Mouse (Mus musculus): ENCODE results near the gene Scn9a.

- no peak for TF ChIP-seq CTCF (IDR thresholded peaks at IDR 0.05; ENCODE audit: low read depth, low read length)
- TF ChIP-seq GATA1 (IDR thresholded peaks at IDR 0.05; ENCODE audit: borderline replicate concordance, low read length) = no peak
- TF ChIP-seq GATA2 (IDR thresholded peaks at IDR 0.05; ENCODE audit: borderline replicate concordance, low read depth, low read length) = no peak
These were observed 54.5 kb downstream of the Scn9a start for GRCm38 (mm10) chr2:66580026-66580808.

Measured in G1E (cell line).